Mouse (Mus musculus) bone marrow macrophage, adult 2 months (primary cell): ENCODE measurements around the gene Ifit2.

ENCODE experiments used
- CTCF ChIP-seq: IDR thresholded peaks from 2 replicates; pipeline ENCODE4 v1.5.1; 2012; ENCODE audit warnings: low read depth, mild to moderate bottlenecking, low read length, moderate library complexity
- POLR2A ChIP-seq: IDR thresholded peaks from 2 replicates; pipeline ENCODE4 v1.6.1; 2012; ENCODE audit warnings: mild to moderate bottlenecking, low read depth, low read length, borderline replicate concordance

GRCm38 (mm10) chr19:34526321-34526923 lies 24.1 kb upstream of the Ifit2 start:
- no peak for TF ChIP-seq POLR2A
- TF ChIP-seq CTCF: no peak
